Mouse (Mus musculus) limb, embryonic 11.5 days (tissue): ENCODE results near the gene Ifna6. TPM values are rescaled to one million over a fixed set of nuclear protein-coding genes. Genes with fewer than 3 reads are reported as not detected.
"Not testable (repeated sequence)": the region's sequence is repeated elsewhere in the genome, so short reads cannot be mapped to it uniquely, and the experiment has no call there.

Source experiments
- ATAC-seq: fragments of 200-750 bp; cut with Nextera tagmentation; 2 replicates; pipeline ENCODE4 v1.8.0; 2017; ENCODE audit warnings: low read depth; ENCODE audit not compliant: insufficient number of reproducible peaks, low FRiP score, low TSS enrichment
- DNase-seq: peaks from one replicate; pipeline ENCODE4 v3.0.0-alpha.2; 2015; ENCODE audit warnings: low spot score
- H3K27ac ChIP-seq: fragments of 300-500 bp; sonication (generic); replicated peaks from 2 replicates; pipeline ENCODE4 v1.5.1; 2014; ENCODE audit warnings: low read depth, mild to moderate bottlenecking, low read length
- H3K27me3 ChIP-seq: fragments of 300-500 bp; sonication (generic); 2 replicates; pipeline ENCODE4 v1.6.1; 2014; ENCODE audit warnings: mild to moderate bottlenecking, low read length, mixed read lengths; ENCODE audit not compliant: control insufficient read depth, insufficient read depth
- H3K36me3 ChIP-seq: fragments of 300-500 bp; sonication (generic); 2 replicates; pipeline ENCODE4 v1.6.1; 2014; ENCODE audit warnings: mild to moderate bottlenecking, low read length, moderate library complexity, mixed read lengths; ENCODE audit not compliant: control insufficient read depth, insufficient read depth
- H3K4me1 ChIP-seq: fragments of 300-500 bp; sonication (generic); 2 replicates; pipeline ENCODE4 v1.6.1; 2014; ENCODE audit warnings: low read length, mixed read lengths; ENCODE audit not compliant: control insufficient read depth, insufficient read depth
- H3K4me2 ChIP-seq: fragments of 300-500 bp; sonication (generic); 2 replicates; pipeline ENCODE4 v1.6.1; 2014; ENCODE audit warnings: low read depth, mild to moderate bottlenecking, moderate library complexity; ENCODE audit not compliant: severe bottlenecking
- H3K4me3 ChIP-seq: fragments of 300-500 bp; sonication (generic); 2 replicates; pipeline ENCODE4 v1.5.1; 2014; ENCODE audit warnings: low read depth, low read length
- H3K9ac ChIP-seq: fragments of 300-500 bp; sonication (generic); 2 replicates; pipeline ENCODE4 v1.6.1; 2014; ENCODE audit warnings: mild to moderate bottlenecking, low read length
- H3K9me3 ChIP-seq: fragments of 300-500 bp; sonication (generic); 2 replicates; pipeline ENCODE4 v1.6.1; 2016; ENCODE audit warnings: low read length; ENCODE audit not compliant: control insufficient read depth
- WGBS: fragments of 180-500 bp; shearing (Covaris S2); extraction: QIAGEN DNeasy Blood & Tissue Kit; methylation state at CpG from one replicate; pipeline ENCODE4 v1.1.7; 2014; 5-methylcytosine and 5-hydroxymethylcytosine counted together
- polyA plus RNA-seq: library from polyadenylated mRNA; unstranded; fragments of >200 nt; fragmentation: Nextera tagmentation; extraction: Ambion mirVana; gene quantifications from 2 replicates; pipeline ENCODE4 v1.2.1, GENCODE M21; 2014

Ifna6 gene
- polyA plus RNA-seq, 1 experiment from 2014 or later, result not detected

DNA sequence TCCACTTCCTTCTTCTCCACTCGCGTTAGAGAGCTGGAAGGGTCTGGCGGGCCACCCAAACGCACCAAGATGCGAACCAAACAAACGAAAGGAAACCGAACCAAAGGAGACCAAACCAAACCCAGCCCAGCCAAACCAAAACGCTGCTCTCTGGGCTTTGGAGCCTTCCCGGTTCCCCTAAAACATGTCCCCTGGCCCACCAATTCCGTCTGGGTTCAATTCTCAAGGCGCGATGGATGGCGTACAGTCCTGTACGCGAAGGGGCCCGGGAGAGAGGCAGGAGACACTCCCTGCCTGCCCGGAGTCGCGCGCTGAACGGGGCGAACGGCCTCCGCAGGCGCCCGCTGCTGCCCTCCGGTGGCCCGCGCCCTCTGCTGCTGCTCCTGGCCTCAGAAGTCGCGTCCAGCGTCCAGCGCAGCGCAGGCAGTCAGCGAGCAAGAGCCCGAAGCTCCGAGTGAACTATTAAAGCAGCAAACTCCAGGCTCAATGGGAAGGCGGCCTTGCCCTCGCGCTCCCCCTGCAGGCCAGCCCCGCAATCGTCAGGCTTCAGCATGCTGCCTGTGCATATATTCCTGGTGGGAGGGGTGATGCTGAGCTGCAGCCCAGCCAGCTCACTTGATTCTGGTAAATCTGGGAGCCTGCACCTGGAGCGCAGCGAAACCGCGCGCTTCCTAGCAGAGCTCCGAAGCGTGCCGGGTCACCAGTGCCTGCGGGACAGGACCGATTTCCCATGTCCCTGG is 33.1 kb upstream of the Ifna6 start, which contains the start of gene Gm13275:
Gene Gm13275, plus strand, starts transcription at position 552 of the 740 bp plus-strand sequence.
- not testable (repeated sequence) for DNase-seq, H3K27ac ChIP-seq, H3K36me3 ChIP-seq, H3K4me3 ChIP-seq, H3K4me1 ChIP-seq, H3K9ac ChIP-seq, ATAC-seq, H3K9me3 ChIP-seq, H3K4me2 ChIP-seq, H3K27me3 ChIP-seq
- 0% methylated on average over 6 of the region's 52 CpGs for WGBS

DNA sequence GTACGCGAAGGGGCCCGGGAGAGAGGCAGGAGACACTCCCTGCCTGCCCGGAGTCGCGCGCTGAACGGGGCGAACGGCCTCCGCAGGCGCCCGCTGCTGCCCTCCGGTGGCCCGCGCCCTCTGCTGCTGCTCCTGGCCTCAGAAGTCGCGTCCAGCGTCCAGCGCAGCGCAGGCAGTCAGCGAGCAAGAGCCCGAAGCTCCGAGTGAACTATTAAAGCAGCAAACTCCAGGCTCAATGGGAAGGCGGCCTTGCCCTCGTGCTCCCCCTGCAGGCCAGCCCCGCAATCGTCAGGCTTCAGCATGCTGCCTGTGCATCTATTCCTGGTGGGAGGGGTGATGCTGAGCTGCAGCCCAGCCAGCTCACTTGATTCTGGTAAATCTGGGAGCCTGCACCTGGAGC is 30.1 kb upstream of the Ifna6 start, which contains the start of gene Gm13279:
Gene Gm13279, plus strand, starts transcription at position 301 of the 400 bp plus-strand sequence.
- not testable (repeated sequence) for DNase-seq, H3K4me2 ChIP-seq, H3K36me3 ChIP-seq, ATAC-seq, H3K4me1 ChIP-seq, H3K9ac ChIP-seq, H3K27ac ChIP-seq, H3K27me3 ChIP-seq, H3K9me3 ChIP-seq, H3K4me3 ChIP-seq
- WGBS, result no CpG with 5 or more reads among the region's 28 CpGs

DNA sequence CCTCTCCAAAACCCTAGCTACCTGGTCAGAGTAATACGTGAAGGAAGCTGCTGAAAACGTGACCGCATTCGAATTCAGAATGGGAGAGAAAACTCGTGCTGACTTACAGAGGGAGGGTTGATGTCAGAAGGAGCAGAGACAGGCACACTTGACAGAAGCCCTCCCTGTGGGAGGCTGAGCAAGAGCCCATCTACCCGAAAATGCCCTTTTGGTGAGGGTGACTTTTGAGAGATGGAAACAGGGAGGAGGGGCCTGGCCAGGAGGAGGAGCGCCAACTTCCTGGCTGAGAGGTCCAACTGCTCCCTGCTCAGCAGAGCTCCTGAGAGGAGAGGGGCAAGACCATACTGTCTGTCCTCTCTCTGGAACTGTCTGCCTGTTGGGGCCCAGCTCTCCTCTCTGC is 27.9 kb upstream of the Ifna6 start, which contains the start of gene Gm13285:
Gene Gm13285, plus strand, starts transcription at position 301 of the 400 bp plus-strand sequence.
- not testable (repeated sequence) for H3K4me2 ChIP-seq, H3K27me3 ChIP-seq, H3K9me3 ChIP-seq, ATAC-seq, DNase-seq, H3K27ac ChIP-seq, H3K4me1 ChIP-seq, H3K9ac ChIP-seq, H3K36me3 ChIP-seq, H3K4me3 ChIP-seq
- WGBS, result 21% methylated on average over 3 of the region's 7 CpGs

DNA sequence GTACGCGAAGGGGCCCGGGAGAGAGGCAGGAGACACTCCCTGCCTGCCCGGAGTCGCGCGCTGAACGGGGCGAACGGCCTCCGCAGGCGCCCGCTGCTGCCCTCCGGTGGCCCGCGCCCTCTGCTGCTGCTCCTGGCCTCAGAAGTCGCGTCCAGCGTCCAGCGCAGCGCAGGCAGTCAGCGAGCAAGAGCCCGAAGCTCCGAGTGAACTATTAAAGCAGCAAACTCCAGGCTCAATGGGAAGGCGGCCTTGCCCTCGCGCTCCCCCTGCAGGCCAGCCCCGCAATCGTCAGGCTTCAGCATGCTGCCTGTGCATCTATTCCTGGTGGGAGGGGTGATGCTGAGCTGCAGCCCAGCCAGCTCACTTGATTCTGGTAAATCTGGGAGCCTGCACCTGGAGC is 24.3 kb upstream of the Ifna6 start, which contains the start of gene Gm13287:
Gene Gm13287, plus strand, starts transcription at position 301 of the 400 bp plus-strand sequence.
- not testable (repeated sequence) for H3K27ac ChIP-seq, H3K9me3 ChIP-seq, DNase-seq, H3K4me1 ChIP-seq, H3K9ac ChIP-seq, H3K4me3 ChIP-seq, H3K36me3 ChIP-seq, ATAC-seq, H3K27me3 ChIP-seq, H3K4me2 ChIP-seq
- no CpG with 5 or more reads among the region's 29 CpGs for WGBS

DNA sequence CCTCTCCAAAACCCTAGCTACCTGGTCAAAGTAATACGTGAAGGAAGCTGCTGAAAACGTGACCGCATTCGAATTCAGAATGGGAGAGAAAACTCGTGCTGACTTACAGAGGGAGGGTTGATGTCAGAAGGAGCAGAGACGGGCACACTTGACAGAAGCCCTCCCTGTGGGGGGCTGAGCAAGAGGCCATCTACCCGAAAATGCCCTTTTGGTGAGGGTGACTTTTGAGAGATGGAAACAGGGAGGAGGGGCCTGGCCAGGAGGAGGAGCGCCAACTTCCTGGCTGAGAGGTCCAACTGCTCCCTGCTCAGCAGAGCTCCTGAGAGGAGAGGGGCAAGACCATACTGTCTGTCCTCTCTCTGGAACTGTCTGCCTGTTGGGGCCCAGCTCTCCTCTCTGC is 22.0 kb upstream of the Ifna6 start, which contains the start of gene Gm13288:
Gene Gm13288, plus strand, starts transcription at position 301 of the 400 bp plus-strand sequence.
- H3K27ac ChIP-seq, H3K9me3 ChIP-seq, H3K4me1 ChIP-seq, H3K36me3 ChIP-seq, ATAC-seq, H3K4me3 ChIP-seq, H3K4me2 ChIP-seq, H3K27me3 ChIP-seq, H3K9ac ChIP-seq, DNase-seq: not testable (repeated sequence)
- WGBS, result no CpG with 5 or more reads among the region's 8 CpGs

DNA sequence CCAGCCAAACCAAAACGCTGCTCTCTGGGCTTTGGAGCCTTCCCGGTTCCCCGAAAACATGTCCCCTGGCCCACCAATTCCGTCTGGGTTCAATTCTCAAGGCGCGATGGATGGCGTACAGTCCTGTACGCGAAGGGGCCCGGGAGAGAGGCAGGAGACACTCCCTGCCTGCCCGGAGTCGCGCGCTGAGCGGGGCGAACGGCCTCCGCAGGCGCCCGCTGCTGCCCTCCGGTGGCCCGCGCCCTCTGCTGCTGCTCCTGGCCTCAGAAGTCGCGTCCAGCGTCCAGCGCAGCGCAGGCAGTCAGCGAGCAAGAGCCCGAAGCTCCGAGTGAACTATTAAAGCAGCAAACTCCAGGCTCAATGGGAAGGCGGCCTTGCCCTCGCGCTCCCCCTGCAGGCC is 21.5 kb upstream of the Ifna6 start:
- not testable (repeated sequence) for H3K4me3 ChIP-seq, H3K27ac ChIP-seq, H3K9ac ChIP-seq, H3K9me3 ChIP-seq, DNase-seq, H3K4me2 ChIP-seq, H3K4me1 ChIP-seq, ATAC-seq, H3K36me3 ChIP-seq, H3K27me3 ChIP-seq
- no CpG with 5 or more reads among the region's 34 CpGs for WGBS

DNA sequence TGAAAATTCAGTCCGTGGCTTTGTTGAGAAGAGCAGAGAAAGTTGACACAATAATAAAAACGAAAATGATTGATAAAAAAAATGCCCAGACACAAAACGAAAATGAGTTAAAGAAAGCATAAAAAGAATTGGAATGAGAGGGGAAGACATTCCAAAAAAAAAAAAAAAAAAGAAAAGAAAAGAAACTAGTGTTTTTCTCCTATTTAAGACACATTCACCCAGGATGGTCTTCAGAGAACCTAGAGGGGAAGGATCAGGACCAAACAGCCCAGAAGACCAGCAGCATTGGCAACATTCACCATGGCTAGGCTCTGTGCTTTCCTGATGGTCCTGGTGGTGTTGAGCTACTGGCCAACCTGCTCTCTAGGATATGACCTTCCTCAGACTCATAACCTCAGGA is 11.3 kb upstream of the Ifna6 start, which contains the start of gene Ifna7:
Gene Ifna7, plus strand, starts transcription at position 301 of the 400 bp plus-strand sequence.
- no peak within 1 kb of the TSS for H3K4me3 ChIP-seq
- H3K9ac ChIP-seq, result no peak within 1 kb of the TSS
- H3K27ac ChIP-seq, result no peak within 1 kb of the TSS
- no peaks in the 10 kb centered on the region for H3K27me3 ChIP-seq
- H3K4me1 ChIP-seq, result no peaks in the 10 kb centered on the region
- ATAC-seq, result no peak
- H3K36me3 ChIP-seq, result no peaks in the 10 kb centered on the region
- H3K9me3 ChIP-seq, result no peaks in the 10 kb centered on the region
- 64% methylated on average over 3 of the region's 3 CpGs for WGBS
- no peak within 1 kb of the TSS for H3K4me2 ChIP-seq
- DNase-seq, result no peak

DNA sequence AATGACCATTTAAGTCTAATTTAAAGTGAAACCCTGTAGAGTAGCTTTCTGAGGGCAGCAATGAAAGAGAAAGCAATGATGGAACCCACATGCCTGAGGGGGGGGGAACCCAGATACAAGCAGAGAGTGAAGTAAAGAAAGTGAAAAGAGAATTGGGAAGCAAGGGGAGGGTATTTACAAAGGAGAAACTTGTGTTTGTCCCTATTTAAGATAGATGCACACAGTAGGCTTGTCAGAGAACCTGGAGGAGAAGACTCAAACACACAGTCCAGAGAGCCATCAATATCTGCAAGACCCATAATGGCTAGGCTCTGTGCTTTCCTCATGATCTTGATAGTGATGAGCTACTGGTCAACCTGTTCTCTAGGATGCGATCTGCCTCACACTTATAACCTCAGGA is 7.6 kb upstream of the Ifna6 start, which contains the start of gene Ifna11:
Gene Ifna11, plus strand, starts transcription at position 301 of the 400 bp plus-strand sequence.
- H3K27me3 ChIP-seq, result no peaks in the 10 kb centered on the region
- ATAC-seq, result no peak
- 74% methylated on average over 1 of the region's 1 CpGs for WGBS
- H3K4me3 ChIP-seq, result no peak within 1 kb of the TSS
- no peak for DNase-seq
- H3K27ac ChIP-seq, result no peak within 1 kb of the TSS
- no peaks in the 10 kb centered on the region for H3K9me3 ChIP-seq
- no peak within 1 kb of the TSS for H3K9ac ChIP-seq
- H3K4me2 ChIP-seq, result no peak within 1 kb of the TSS
- H3K4me1 ChIP-seq, result no peaks in the 10 kb centered on the region
- H3K36me3 ChIP-seq, result no peaks in the 10 kb centered on the region
